Mouse (Mus musculus): ENCODE data around the gene Eif4e2. TPM values are rescaled to one million over a fixed set of nuclear protein-coding genes. Genes with fewer than 3 reads are reported as not detected.

Gene Eif4e2
- total RNA-seq, 1 experiment from 2014 or later, result 111 TPM

DNA sequence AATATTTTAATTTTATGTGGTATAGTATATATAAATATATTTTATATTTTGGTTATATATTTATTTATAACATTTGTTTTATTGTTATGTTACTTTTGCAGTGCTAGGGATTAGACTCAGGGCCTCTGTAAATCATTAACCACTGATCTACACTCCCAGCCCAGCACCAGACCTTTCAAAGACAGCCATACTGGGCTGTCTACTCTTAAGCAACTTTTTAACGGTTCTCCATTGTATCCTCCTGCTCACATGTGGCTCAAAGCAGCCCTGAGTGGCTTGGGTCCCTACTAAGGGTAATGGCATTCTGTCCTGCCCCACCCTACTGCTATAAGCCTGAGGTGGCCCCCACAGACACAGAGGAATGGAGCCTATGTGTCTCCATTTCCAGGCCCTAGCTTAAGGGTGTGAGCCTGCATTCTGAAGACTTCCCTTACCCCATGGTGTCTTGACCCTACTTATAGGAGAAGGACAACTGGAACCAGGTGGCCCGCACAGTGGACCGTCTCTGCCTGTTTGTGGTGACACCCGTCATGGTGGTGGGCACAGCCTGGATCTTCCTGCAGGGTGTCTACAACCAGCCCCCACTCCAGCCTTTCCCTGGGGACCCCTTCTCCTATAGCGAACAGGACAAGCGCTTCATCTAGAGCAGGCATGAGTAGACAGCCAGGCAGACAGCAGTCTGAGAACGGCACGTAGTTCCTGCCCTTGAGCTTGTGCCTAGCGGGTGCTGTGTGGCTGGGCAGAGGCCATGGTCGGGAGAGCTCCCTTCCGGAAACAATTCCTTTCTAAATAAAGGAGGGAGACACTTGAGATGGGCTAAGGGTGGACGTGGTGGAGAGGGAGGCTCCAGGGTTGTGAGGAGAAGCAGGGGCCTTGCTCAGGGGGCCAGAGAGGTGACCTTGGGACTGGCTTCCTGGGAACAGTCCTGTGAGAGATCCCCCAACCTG is 15.3 kb upstream of the Eif4e2 start:
- no peak for ATAC-seq (ENCODE audit: extremely low read depth, insufficient number of reproducible peaks, low FRiP score, poor library complexity, severe bottlenecking)

- no peak for ATAC-seq (ENCODE audit: extremely low read depth, insufficient number of reproducible peaks, low FRiP score, poor library complexity, severe bottlenecking)
Measured at GRCm38 (mm10) chr1:87200811-87201210, 12.9 kb upstream of the Eif4e2 start.

GRCm38 (mm10) chr1:87201848-87202247 is 11.9 kb upstream of the Eif4e2 start:
- ATAC-seq (ENCODE audit: extremely low read depth, insufficient number of reproducible peaks, low FRiP score, poor library complexity, severe bottlenecking), result no peak

GRCm38 (mm10) chr1:87203779-87204178 is 9.9 kb upstream of the Eif4e2 start:
- ATAC-seq (ENCODE audit: extremely low read depth, insufficient number of reproducible peaks, low FRiP score, poor library complexity, severe bottlenecking), result no peak

DNA sequence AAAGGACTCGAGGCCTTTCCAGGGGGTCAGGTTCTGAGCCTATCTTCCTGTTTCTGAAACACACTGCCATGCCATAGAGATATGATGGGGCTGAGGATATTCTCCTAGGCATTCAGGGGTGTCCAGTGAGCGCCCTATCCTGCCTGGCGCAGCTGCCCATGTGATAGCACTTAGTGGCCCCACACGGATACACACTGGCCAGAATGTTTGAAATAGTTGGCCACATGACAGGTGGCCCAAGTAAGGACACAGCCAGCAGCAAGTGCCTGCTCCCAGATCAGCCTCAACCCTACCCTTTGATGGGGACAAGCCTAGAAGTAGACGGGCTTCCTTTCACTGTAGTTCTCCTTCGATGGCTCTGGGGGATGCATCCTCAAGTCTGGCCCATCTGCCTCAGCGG is 9.2 kb upstream of the Eif4e2 start, which contains the start of gene Chrng:
Gene Chrng, plus strand, starts transcription at position 193 of the 400 bp plus-strand sequence.
- ATAC-seq (ENCODE audit: extremely low read depth, insufficient number of reproducible peaks, low FRiP score, poor library complexity, severe bottlenecking), result no peak

DNA sequence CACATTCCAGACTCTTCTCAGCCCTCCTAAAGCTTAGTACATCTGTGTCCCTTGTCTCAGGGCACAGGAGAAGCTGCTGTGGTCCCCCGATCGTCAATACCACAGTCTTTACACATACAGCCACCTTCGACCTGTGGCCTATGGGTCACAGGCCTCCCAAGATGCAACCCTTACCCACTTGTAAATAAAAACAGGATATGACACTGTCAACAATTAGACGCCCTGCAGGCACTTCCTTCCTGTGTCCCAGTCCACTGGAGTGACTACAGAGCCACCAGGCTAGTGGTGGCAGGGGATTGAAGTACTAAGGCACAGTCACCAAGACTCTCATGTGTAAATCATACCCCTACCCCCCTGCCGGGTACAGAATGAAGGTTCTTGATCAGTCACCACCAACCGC is 8.7 kb upstream of the Eif4e2 start:
- ATAC-seq (ENCODE audit: extremely low read depth, insufficient number of reproducible peaks, low FRiP score, poor library complexity, severe bottlenecking), result no peak

- no peak for ATAC-seq (ENCODE audit: extremely low read depth, insufficient number of reproducible peaks, low FRiP score, poor library complexity, severe bottlenecking)
Measured at GRCm38 (mm10) chr1:87205502-87205901, 8.2 kb upstream of the Eif4e2 start.

GRCm38 (mm10) chr1:87206339-87206738 is 7.4 kb upstream of the Eif4e2 start:
- ATAC-seq (ENCODE audit: extremely low read depth, insufficient number of reproducible peaks, low FRiP score, poor library complexity, severe bottlenecking), result 0 out of 2 replicates have a peak, but pooled peaks have one; percentile 6

DNA sequence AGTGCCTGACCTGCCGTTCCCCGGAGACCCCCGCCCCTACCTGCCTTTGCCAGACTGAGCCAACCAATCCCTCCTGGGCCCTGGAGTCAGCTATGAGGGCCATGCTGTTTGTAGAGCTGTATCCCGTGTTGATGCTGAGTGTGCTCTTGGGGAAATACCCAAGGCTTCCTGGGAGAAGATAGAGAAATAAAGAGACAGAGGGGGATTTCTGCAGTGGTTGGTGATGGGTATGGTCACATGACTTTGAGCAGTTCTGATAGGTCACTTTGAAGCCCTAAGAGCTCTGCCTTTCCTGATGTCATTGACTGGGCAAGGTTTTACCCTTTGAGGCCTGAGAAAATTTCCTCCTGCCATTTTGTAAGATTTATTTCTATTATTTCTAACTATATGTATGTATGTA is 2.3 kb upstream of the Eif4e2 start:
- no peak for ATAC-seq (ENCODE audit: extremely low read depth, insufficient number of reproducible peaks, low FRiP score, poor library complexity, severe bottlenecking)

- ATAC-seq (ENCODE audit: extremely low read depth, insufficient number of reproducible peaks, low FRiP score, poor library complexity, severe bottlenecking), result no peak
Measured at GRCm38 (mm10) chr1:87214748-87215147, 1.0 kb downstream of the Eif4e2 start.

DNA sequence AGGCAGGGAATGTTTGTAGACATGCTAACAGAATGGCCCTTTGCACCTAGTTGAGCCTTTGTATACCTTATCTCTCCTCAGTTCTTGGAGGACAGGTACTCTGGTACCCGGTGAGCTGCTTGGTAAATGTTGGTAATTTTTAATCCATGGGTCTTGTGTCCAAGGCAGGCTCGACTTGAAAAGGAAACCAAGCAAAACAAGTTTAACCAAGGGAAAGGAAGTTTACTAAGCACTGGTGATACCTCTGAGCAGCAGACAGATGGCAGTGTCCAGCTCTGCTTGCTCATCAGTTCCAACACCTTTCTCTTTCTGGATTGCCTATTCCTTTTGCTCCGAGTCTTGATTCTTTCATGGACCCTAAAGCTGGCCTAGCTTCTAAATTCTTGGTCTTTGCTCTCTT is 4.2 kb downstream of the Eif4e2 start:
- ATAC-seq (ENCODE audit: extremely low read depth, insufficient number of reproducible peaks, low FRiP score, poor library complexity, severe bottlenecking), result no peak

GRCm38 (mm10) chr1:87225739-87226138 is 12.0 kb downstream of the Eif4e2 start:
- ATAC-seq (ENCODE audit: extremely low read depth, insufficient number of reproducible peaks, low FRiP score, poor library complexity, severe bottlenecking), result no peak

DNA sequence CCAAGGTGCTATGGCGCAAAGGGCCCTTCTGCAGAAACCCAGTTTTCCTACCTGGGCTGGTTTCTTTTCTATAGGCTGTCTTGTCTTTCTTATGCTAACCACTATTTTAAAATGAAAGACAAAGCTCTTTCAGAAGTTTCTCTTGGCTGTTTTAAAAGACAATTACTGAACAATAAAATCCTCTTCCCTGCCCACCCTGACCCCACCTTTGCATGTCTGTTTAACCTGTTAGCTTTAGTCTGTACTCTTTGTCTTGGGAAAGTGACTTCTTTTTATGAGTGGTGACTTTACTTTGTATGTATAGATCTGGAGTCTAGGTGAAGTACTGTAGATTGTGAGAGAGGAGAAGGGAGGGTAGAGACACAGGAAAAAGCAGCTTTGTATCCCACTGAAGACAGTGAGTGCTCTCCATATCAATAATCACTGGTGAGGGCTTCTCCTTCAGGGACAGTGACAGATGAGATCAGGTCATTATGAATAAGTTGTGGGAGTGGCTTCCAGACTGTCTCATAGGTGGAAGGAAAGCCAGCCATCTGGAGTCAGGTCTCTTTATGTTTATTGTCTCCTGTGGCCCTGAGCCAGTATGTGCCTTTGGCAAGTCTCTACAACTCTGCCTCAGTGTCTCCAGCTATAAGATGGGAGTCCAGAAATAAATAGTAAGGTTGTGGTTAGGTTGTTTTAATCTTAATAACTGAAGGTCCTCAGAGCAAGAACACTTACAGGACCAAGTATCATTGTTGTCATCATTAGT is 12.9 kb downstream of the Eif4e2 start:
- no peak for ATAC-seq (ENCODE audit: extremely low read depth, insufficient number of reproducible peaks, low FRiP score, poor library complexity, severe bottlenecking)

DNA sequence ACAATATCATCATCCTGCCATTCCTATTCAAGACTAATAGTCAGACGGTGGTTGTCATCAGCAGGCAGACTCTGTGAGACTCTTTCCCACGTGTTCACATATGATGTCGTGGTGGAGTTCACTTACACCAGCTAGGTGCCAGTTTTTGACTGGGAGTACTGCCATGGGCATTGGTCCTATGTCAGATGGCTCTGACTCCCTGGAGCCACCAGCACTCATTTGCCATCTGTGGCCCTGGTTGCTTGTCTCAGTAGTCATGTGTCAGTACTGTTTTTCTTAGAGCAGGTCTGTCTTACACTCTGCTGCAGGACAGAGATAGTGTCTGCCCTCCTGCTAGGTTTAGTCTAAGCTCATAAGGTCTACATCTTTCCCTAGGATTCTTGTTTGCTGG is 13.4 kb downstream of the Eif4e2 start:
- no peak for ATAC-seq (ENCODE audit: extremely low read depth, insufficient number of reproducible peaks, low FRiP score, poor library complexity, severe bottlenecking)

- no peak for ATAC-seq (ENCODE audit: extremely low read depth, insufficient number of reproducible peaks, low FRiP score, poor library complexity, severe bottlenecking)
Measured at GRCm38 (mm10) chr1:87230606-87231005, 16.9 kb downstream of the Eif4e2 start.

DNA sequence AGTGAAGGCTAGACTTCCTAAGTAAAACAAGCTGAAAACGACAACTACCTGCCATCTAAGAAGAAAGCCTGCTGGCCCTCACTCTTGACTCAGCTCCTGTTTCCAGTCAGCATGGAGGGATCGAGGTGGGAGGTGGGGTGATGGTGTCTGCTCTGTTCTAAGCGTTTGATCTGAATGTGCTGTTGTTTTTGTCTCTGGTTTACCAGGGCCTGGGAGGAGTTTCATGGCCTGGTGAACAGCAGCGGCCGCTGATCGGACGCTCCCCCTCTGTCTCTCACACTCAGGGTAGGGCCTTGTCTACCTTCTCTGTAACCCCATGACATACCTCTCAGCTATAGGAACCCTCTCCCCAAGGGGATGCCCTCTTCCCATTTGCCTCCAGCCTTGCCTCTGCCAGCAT is 18.5 kb downstream of the Eif4e2 start:
- no peak for ATAC-seq (ENCODE audit: extremely low read depth, insufficient number of reproducible peaks, low FRiP score, poor library complexity, severe bottlenecking)

DNA sequence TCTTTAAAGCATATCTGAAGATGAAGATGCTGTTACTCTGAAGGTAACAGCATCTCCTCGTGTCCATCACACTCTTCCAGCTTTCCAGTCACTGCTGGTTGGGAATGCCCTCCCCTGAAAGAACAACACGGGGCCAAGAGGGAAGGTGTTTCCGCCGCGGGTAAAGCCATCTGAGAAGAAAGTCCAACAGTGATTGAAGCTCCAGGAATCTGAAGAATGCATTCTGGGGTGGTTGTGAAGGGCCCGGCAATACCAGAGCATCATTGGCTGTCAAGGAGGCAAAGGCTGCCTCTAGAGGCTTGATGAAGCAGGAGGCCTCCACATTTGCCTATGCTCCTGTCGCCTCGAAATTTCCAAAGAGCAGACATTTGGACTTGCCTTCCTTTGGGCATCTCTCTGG is 25.3 kb downstream of the Eif4e2 start:
- no peak for ATAC-seq (ENCODE audit: extremely low read depth, insufficient number of reproducible peaks, low FRiP score, poor library complexity, severe bottlenecking)

DNA sequence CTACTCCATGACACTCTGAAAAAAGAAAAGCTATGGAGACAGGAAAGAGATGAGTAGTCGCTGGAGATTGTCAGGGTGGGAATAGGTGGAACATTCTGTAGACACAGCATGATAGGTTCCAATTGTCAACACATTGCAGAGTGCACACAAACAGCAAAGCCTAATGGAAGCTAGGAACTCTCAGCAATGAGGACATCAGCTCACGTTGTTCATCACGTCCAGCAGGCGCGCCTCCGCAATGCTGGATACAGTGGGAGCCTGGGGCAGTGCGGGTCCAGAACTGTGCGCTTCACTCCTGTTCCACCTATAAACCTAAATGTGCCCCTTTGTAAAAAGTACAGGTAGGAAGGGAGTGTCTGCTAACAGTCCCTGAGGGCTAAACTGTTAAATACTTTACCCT is 29.3 kb downstream of the Eif4e2 start:
- no peak for ATAC-seq (ENCODE audit: extremely low read depth, insufficient number of reproducible peaks, low FRiP score, poor library complexity, severe bottlenecking)

GRCm38 (mm10) chr1:87245430-87245829 is 31.7 kb downstream of the Eif4e2 start:
- no peak for ATAC-seq (ENCODE audit: extremely low read depth, insufficient number of reproducible peaks, low FRiP score, poor library complexity, severe bottlenecking)
